Mouse (Mus musculus): ENCODE results near the gene Pgam1. TPM values are rescaled to one million over a fixed set of nuclear protein-coding genes. Genes with fewer than 3 reads are reported as not detected.

Pgam1 gene
- total RNA-seq (2023) = 47.8 TPM

GRCm38 (mm10) chr19:41911178-41912073, at the start of gene Pgam1:
Pgam1 (plus strand) TSS chr19:41911923.

GRCm38 (mm10) chr19:41895460-41896318, 16.0 kb upstream of the Pgam1 start, which contains the start of gene Rrp12:
Rrp12 (minus strand) TSS chr19:41896173.

GRCm38 (mm10) chr19:41933179-41934086, 21.7 kb downstream of the Pgam1 start, which contains the start of the genes Exosc1 and Zdhhc16:
Exosc1 (minus strand) TSS chr19:41933423.
Zdhhc16 (plus strand) TSS chr19:41933480.

Other genes starting within 250 kb of the Pgam1 start
- gene Slit1, start 168.3 kb upstream of the Pgam1 start, total RNA-seq (2023) = 0.15 TPM
- gene Arhgap19, start 109.9 kb upstream of the Pgam1 start, total RNA-seq (2023) = 2.9 TPM
- gene Frat1, start 82.0 kb upstream of the Pgam1 start, total RNA-seq (2023) = 67.5 TPM
- gene Frat2, start 63.8 kb upstream of the Pgam1 start, total RNA-seq (2023) = 98.7 TPM
- 35.0 TPM for gene Rrp12, start 15.8 kb upstream of the Pgam1 start, total RNA-seq (2023)
- gene Exosc1, start 21.5 kb downstream of the Pgam1 start, total RNA-seq (2023) = 36.5 TPM
- 24.0 TPM for gene Zdhhc16, start 21.6 kb downstream of the Pgam1 start, total RNA-seq (2023)
- gene Mms19, start 69.2 kb downstream of the Pgam1 start, total RNA-seq (2023) = 112 TPM
- 11.9 TPM for gene Ubtd1, start 69.8 kb downstream of the Pgam1 start, total RNA-seq (2023)
- gene Ankrd2, start 124.1 kb downstream of the Pgam1 start, total RNA-seq (2023) = not detected
- not detected for gene Hoga1, start 133.7 kb downstream of the Pgam1 start, total RNA-seq (2023)
- gene 4933411K16Rik, start 140.3 kb downstream of the Pgam1 start, total RNA-seq (2023) = not detected
- not detected for gene Morn4, start 174.4 kb downstream of the Pgam1 start, total RNA-seq (2023)
- gene Pi4k2a, start 178.5 kb downstream of the Pgam1 start, total RNA-seq (2023) = 49.5 TPM
- gene Avpi1, start 217.1 kb downstream of the Pgam1 start, total RNA-seq (2023) = 7.1 TPM
- gene Marveld1, start 235.5 kb downstream of the Pgam1 start, total RNA-seq (2023) = 19.4 TPM